Mouse (Mus musculus): Measurements from ENCODE around the gene Tnfrsf23.

DNA sequence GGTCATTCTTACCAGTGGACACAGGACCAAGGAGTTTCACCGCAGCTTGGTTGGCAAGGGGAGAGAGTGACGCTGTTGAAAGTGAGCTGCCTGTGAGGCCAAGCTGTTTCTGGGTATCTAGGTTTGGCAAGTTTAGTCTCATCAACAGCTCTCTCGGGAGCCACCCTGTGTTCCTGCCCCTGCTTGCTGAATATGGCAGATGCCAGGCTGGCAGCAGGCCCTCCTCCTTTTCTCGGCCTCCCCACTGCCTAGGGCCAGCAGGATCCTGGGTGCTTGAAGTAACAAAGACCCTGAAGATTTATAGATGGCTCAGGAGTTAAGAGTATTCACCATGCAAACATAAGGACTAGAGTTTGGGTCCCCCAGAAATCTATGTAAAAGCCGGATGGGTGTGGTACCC lies 37.0 kb upstream of the Tnfrsf23 start:
- no peak for TF ChIP-seq CTCF (IDR thresholded peaks at IDR 0.05; ENCODE audit: extremely low read depth, insufficient read depth, low read length)
- no peak for TF ChIP-seq POLR2A (IDR thresholded peaks at IDR 0.05; ENCODE audit: extremely low read depth, insufficient read depth, low read length)
